Mouse (Mus musculus): ENCODE results near the gene Arid1b.

Arid1b gene

DNA sequence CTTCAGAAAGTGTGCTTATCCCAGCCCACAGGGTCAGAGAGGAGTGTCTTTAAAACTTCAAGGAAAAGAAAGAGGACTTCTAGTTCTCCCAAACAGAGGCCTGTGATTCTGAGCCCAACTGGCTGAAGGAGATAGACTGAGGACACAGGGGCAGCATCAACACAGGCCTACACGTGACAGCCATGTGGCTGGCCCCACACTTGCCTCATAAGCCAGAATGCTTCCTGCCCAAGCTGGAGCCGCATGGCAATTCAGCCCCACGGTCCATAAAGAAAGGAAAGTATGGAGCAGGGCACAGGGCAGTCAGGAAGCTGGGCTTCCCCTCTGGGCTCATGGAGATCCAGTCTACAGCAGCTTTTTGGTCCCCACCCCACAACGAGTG, 293.1 kb downstream of the Arid1b start:
- no peak for DNase-seq

DNA sequence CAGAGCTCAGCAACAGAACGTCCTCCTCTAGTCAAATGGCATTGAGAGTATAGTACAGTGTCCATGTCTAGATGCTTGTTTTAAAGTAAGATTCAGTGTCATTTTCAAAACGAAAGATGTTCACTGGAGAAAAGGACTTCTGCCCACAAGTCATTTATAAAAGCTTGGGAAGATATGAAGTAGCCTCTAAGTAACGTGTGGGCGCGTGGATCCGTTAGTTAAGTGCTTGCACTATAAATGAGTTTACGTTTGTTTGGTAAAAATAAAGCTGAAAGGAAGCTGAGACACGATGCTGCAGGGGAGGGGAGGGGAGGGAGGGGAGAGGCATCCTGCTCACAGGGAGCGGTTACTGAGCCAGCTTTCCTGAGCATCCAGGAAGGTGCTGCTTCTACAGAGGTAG, 293.5 kb downstream of the Arid1b start:
- no peak for DNase-seq

DNA sequence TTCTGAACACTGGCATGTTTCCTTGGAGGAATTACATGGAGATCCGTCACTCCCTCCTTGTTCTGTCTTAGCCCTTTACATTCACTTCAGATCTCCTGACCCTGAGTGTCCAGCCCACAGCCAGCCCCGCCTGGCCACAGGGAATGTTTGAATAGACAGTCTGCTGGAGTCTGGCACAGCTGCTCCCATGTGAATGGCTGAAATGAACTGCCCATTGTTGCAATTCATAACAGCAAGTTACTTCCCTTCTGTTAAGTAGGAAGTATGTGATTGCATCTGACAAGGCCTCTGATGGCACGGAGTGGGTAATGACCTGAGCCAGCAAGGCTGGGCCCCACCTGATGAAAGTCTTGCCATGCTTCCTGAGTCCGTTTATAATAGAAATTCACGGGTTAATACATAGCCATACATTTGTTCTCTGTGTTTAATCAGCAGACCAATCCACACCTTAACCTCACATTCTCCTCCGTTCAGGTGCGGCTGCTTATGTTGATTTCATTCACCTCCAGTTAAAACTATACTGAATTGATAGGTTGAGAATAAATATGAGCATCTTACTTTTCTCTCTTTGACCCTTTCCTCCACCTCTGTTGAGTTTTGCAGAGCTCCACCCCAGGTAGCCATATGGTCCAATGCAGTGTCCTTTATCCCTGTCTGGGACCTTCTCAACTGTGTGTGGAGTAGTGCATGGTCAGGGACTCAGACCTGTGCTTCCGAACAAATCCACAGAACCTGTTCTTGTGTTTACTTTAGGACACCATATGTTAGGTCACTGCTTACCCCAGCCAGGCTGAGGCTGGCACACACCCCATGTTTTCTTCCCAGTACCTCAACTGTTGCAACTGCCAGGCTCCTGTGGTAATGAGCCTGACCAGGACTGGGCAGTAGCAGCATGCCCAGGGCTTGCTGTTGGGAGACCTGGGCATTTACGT, 299.8 kb downstream of the Arid1b start:
- peak in 1 of 2 experiments; percentile 46 for DNase-seq

DNA sequence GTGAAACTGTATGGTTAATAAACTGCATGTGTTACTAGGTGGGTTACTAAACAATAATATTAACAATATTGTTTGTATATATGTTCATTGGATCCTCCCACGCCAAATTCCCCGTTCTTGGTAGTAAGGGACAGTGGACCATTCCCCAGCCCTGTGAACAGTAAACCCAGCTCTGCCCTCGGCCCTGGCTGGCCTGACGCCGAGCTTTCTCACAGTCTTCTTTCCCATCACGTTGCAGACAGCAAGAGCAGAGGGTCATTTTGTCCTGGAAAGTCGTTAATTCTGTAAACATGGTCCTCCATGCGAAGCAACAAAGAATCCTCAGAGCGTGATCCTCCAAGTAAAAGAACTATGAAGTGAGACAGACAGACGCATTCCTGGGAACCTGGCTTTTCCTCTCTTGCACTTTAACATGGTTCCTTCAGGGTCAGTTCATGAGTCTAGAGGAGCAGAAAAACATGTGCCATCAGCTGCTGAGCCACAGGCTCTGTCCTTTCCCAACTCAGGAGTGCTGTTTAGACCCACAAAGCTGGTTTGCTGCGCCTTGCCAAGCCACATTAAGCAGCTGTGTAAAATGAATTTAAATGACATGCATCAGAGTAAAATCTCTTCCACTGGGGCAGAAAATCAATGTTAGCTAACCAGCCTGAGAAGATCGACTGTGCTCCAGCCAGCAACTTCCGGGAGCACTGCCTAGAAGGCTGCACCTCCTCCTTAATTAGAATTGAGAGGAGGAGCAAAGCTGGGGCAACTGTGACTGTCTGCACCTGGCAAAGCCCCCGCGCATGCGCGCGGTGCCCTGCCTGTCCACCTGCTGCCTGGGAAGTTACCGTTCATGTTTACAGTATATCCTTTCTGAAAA, 301.2 kb downstream of the Arid1b start:
- peak; percentile 84 to 88 for DNase-seq

DNA sequence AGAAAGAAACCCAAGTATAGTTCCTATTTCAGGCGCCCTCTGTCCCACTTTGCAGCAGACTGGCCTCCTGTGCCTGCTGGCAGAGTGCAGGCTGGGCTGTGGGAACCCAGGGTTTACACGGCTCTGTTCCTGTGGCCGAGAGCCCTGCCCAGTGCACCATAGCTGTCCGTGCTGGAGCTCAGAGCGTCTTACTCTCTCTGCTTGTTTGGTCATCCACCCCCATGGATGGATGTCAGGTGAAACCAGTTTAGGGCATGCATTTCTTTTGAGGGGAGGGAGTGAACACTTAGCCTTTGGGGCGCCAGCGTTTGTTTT, 301.8 kb downstream of the Arid1b start:
- no peak for DNase-seq

DNA sequence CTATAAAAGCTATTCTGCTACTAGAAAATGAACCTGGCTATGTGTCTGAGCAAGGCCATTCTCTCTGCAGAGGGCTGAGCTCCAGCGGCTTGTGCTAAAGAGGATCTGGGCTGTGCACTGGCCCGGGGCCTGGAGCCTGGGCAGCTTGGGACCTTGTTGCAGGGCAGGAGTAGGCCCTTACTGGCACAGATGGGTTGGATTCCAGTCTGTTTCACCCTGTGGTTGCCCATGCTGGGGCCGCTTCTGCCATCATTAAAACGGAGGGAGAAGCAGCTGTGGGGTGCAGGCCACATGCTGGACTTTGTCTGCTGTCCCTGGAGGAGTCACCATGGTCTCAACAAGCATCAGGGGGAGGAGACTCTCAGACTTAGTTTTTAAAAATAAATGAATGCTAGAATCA, 303.4 kb downstream of the Arid1b start:
- DNase-seq = peak; percentile 43 to 55

DNA sequence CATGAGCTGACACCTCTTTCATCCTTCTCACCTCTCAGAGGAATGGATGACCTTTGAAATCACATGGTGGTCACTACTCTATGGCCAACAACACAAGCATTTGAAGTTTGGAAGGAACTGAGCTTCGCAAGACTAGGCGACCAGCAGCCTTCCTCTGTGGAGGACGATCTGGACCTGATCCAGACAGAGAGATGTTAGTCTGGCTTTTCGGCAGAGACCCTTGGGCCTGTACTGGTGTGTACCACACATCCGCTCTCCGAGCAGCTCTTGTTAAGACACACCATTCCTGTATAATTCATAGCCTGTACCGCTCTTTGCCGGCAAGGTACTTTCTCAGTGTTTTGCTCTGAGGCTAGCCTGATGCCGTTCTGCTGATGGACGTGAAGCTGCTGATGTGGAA, 303.9 kb downstream of the Arid1b start:
- DNase-seq = peak; percentile 29 to 37

DNA sequence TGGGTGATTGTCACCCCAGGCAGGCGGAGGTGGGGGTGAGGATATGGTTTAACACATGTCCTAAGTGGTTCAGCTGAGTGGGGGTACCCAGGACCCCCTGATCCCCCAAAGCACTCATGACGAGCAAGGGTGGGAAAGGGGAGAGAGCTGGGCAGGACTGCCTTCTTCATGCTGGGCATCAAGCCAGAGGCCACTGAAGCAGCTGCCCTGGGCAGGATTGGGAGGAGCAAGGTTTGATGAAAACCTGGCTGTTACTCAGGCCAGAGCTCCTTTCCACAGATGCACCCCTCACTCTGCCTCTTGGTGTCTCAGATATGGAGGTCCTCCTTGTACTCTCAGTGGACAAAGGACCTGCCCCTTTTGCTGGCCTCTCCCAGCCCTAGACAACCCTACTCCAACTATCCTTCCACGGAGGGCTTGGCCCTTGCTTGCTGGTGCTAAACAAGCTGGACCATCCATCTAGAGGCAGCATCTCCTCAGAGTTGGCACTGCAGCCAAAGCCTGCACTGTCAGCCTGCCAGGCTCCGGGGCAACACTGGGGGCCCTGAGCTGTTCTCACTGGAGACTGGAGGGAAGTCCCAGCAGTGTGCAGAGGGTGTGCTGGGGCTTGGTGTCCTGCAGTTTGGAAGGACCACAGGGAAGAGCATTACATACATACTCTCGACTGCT, 304.9 kb downstream of the Arid1b start:
- DNase-seq = peak; percentile 68

DNA sequence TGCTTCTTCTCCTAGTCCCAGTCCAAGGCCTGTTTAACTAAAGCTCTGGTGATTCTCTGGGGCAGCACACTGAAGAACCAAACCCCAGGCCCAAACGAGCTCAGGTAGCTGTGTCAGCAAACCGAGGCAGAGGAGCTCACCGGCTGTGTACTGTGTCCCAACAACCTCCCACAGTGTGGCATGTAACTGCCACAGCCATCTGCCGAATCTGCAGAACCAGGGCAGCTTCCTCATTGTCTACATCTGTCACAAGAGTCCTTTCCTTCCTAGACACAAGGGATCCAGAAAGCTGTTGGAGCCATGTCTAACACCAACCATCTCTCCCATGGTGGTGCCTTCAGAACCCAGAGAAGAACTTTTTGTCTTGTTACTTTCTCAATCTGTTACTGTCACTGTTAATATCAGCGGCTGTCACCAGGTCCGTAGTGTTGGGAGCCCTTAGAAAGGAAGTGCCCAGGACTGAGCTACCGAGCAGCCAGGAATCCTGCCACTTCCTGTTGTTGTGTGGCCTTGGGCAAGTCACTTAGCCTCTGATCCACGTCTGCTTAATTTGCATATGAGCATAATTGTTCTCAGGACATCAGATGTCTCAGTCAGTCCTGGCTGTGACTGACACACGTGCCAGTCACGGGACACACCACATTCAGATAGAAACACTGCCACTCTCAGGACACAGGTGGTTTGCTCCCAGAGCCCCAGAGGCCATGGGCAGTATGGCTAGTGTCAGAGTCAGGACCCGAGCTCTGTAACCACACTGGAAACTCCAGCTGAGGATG, 309.0 kb downstream of the Arid1b start:
- DNase-seq = no peak

DNA sequence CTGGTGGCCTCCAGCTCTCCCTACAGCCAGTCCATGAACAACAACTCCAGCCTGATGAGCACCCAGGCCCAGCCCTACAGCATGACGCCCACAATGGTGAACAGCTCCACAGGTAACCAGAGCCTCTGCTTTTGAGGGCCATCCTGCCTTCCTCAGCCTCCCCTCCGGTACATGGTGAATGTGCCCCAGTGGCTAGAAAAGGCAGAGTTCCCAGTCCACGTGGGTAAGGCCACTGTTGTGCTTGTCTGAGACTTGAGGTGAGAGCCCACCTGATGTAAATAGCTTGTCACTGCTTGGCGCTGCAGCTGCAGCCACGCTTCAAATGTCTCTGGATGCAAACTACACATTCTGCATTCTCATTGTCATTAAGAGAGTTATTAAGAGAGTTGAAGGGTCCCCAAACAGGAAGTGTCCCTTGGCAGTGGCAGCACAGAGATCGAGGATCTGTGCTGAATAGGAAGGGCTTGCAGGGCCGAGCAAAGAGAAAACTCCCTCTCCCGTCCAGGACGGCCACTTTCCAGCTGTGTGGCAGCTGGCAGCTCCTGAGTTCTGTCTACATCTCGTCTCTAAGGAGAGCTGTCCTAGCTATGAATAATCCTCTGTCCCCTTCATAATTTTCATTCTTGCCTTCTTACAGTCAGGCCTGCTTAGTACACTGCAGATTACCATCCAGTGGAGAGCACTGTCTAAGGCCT, 311.8 kb downstream of the Arid1b start:
- DNase-seq = no peak

DNA sequence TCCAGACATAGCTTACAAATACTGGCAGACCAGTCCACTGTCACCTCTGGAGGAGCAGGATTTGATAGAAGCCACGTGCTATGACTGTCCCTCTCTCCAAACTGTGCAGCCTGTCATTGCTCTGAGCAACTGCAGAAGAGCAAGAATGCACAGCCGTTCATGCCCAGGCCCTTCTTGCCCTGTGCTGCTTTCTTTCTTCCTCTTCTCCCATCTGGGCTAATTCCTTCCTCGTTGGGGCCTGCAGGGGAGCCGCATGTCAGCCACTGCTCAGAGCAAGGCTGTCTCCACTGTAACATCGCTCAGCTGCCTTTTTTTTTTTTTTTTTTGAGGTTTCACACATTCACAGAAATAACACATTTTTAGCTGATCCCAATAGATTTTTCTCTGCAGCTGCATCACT, 315.8 kb downstream of the Arid1b start:
- no peak for DNase-seq

DNA sequence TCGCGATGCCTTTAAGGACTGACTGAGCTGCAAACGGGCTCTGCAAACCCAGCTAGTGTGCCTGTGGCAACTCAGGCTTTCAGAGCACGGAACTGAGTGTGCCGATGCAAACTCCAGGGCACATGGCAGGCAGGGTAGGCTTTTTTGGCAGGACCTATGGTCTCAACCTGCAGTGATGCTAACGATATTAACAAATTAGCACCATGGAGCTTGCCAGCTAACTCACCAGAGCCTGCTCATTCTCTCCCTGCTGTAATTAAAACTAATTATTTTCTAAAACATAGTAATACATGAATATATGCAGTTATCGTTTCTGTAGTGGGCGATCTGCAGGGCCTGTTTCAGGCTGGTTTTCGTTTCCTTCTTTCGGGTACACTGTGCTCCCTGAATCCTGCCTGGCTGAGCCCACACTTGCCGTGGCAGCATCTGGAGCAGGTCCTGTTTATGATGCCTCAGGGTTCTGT, 316.3 kb downstream of the Arid1b start:
- no peak for DNase-seq

DNA sequence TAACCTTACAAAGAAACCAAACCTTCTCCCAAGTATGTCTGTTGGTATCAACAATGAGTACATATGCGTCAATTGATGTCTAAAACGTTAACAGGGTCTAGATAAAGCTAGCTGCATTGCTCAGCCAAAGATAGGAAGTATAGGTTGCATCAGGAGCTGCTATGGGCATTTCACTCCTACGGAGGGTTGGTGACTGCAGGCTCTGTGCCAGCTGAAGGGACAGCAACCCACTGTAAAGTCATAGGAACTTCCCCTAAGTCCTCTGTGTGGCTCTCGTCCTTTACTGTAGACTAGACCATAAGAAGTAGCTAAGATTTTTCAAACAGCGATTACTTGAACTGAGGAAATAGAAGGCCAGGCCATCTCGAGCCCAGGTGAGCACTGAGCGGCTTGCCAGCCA, 316.9 kb downstream of the Arid1b start:
- no peak for DNase-seq

DNA sequence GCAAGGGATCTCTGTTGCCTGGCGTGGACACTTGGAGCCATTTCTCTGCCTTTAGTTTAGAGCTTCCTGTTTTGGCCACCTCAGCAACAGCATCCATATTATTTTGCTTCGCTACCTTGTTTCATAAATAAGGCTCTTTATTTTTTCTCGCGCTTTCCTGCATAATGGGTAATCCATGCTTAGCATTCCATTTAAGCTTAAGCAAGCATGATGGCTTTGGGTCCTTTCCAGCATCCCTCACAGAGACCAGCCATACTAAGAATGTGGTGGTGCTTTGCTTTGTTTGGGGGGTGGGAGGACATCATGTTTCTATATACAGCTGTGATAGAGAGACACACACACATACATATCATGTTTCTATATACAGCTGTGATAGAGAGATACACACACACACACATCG, 318.2 kb downstream of the Arid1b start:
- DNase-seq = no peak

DNA sequence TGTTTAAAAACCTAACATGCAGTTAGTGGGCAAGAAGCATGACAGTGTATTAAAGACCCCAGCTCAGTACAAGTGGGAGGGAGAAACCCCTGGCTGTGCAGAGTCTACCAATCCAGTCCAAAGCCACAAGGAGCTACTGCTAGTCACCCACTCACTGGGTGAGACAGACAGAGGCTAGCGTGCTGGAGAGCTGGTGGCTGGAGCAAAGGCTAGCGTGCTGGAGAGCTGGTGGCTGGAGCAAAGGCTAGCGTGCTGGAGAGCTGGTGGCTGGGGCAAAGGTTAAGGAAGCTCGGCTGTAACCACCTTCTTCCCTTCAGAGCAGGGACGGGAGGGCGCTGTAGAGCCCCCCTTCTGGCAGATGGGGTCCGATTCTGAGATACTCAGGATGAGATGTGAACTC, 320.6 kb downstream of the Arid1b start:
- no peak for DNase-seq

DNA sequence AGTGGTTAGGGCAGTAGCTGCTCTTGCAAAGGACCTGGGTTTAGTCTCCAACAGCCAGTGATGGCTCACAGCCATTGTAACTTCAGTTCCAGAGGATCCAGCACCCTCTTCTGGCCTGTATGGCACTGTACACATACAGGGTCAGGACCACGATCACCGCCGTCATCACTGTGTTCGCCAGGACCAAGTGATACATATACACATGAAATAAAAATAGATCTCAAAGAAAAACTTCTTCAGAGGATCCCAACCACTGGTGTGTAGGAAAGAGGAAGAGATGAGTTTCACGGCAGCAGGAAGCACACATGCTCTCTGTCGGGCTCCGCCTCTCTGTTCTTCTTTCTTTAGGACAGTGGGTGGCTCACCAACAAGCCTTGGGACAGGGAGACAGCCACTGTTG, 322.4 kb downstream of the Arid1b start:
- DNase-seq = no peak

DNA sequence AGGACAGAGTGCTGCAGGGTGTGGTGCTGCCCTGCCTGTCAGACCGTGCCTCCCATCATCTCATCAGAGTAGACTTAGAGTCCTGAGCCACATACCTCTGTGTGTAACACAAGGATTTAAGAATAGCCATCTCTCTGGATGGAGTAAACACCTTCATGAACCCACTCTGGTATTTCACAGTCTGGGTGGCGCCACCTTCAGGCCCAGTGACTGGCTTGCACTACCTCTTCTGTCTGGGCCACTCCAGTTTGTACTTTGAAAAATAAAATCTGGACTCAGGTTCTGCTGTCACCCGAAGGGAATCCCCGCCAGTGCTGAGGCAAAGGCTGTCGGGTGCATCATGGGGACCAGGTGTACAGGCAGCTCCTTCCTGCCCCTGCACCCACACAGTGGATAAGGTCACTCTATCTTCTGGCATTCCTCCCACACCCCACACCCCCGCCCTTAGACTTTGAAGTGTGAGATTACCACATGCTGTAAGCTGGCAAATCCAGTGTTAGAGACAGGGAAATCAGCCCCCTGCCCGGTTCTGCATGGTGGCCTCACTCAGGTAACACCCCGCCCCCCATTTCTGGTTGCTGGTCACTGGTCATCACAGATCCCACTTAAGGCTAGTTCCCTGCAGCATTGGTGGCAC, 327.6 kb downstream of the Arid1b start:
- peak; percentile 43 to 74 for DNase-seq

DNA sequence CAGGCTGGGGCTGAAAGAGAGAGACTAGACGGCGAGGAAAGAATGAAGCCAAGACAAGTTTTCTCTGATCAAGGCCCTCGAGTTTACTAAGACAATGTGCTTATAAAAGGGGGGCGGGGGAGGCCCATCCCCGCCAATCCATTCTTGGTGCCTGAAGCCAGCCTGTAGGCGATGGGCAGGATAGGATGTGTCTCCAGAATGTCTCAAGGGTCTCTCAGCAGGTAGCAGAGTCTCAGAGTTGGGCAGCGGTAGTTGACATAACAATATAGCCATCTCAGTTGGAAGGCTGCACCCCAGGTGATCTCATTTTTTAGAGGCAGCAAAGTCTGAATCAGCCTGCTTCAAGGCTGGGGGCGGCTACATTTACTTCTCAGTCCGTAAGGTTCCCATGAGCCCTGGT, 328.5 kb downstream of the Arid1b start:
- no peak for DNase-seq

DNA sequence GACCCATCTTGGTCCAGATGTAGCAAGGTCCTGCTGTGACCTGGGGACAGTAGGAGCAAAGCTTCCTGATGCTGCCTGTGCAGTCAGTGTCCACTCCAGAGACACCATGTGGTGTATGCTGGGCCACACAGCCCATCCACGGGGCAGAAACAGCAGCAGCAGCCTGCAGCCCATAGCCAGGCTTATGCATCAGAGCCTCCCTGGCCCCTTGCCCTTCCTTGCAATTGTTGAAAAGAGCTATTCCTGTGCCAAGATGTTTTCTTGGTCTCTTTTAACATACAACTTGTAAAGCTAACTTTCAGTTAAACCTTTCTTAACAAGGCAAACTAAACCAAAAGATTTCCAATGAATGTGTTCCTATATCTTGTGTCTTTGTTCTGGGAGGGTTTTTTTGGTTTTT, 329.6 kb downstream of the Arid1b start:
- no peak for DNase-seq

DNA sequence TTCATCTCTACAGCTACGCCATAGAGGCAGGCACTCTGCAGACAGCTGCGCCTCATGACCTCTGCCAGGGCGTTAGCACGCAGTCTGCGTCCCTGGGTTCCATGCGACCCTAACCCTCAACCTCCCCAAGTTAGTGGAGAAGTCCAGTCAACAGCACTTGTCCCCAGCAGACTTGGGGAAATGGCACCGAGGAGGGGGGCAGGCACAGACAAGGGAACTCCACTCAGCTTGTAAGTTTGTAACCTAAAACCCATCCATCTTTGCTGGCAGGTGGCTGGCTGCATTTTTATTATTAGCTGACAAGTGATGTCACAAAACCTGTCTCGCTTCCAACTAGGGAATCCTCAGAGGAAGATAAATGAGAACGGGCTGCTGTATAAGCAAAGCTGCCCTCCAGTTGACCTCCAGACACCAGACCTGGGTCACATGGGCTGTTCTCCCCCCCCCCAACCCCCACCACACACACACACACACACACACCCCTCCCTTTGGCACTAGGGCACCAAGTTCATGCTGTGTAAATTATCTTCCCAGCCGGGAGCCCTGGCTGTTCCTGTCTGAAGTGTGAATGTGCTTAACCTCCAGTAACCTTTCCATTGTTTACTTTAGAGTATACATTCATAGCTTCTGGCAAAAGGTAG, 330.2 kb downstream of the Arid1b start:
- DNase-seq = peak; percentile 33 to 36

DNA sequence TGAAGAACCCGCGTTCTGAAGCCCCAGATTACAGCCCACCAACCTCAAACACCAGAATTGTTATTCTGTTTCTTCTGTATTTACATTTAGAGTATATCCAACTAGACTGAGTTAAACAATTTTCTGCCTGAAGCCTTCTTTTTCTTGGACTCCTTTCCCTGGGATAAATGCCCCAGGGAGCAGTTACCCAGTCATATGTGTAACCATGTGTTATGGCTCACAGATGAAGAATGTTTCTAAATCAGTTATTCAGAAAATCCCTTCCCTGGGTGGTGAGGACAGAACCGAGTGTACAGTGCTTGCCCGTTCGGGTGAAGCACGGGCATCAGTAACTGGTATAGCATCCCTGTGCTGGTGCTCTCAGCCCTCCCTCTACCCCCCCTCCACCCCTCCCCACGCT, 332.6 kb downstream of the Arid1b start:
- no peak for DNase-seq

All from cerebellum, postnatal 14 days (tissue).